24 mouse cellular contexts compared by ENCODE assay signal in genomic region chr9:101518137-101518536, GRCm38 (mm10).
DNase-seq lines count a peak whose midpoint lies in the region; ATAC-seq and TF ChIP-seq lines count a peak whose summit lies in the region.
"Had no signal": no experiment of that assay in that cellular context is flagged by ENCODE, and none has a peak within 500 bp of the region (broad histone marks: within the 10 kb centered on the region; RNA-seq: fewer than 3 reads in every experiment).

No protein-coding gene starts in this region.

- TF ChIP-seq CTCF in layer of hippocampus, adult 2 months (conservative IDR thresholded peaks at IDR 0.05) = no peak

- H3K4me2 ChIP-seq in midbrain, embryonic 14.5 days (ENCODE audit: low read length) = no peak overlapping the region
- H3K4me2 ChIP-seq: embryonic facial prominence, embryonic 13.5 days; heart, embryonic 15.5 days; hindbrain, embryonic 15.5 days; limb, embryonic 15.5 days; liver, embryonic 15.5 days had no signal

- no peaks in the 10 kb centered on the region for H3K27me3 ChIP-seq in midbrain, embryonic 14.5 days (ENCODE audit: control insufficient read depth, insufficient read depth, low read length)
- no peaks in the 10 kb centered on the region for H3K27me3 ChIP-seq in midbrain, embryonic 10.5 days (ENCODE audit: low read depth, poor library complexity, severe bottlenecking)
- H3K27me3 ChIP-seq: embryonic facial prominence, embryonic 13.5 days; heart, embryonic 15.5 days; hindbrain, embryonic 15.5 days; limb, embryonic 15.5 days; liver, embryonic 15.5 days had no signal

- H3K4me3 ChIP-seq in layer of hippocampus, adult 2 months = no peak overlapping the region
- H3K4me3 ChIP-seq in midbrain, embryonic 14.5 days (replicated peaks; ENCODE audit: low read depth, low read length) = no peak overlapping the region
- H3K4me3 ChIP-seq in midbrain, embryonic 10.5 days = no peak overlapping the region
- H3K4me3 ChIP-seq: embryonic facial prominence, embryonic 13.5 days; erythroblast, embryonic 14.5 days; heart, embryonic 15.5 days; hindbrain, embryonic 15.5 days; limb, embryonic 15.5 days; liver, embryonic 15.5 days had no signal

- no peak for ATAC-seq in midbrain, embryonic 14.5 days (ENCODE audit: low FRiP score, low TSS enrichment)
- ATAC-seq: intestine, embryonic 16.5 days; lung, postnatal 0 days had no signal

- H3K4me1 ChIP-seq in midbrain, embryonic 14.5 days (ENCODE audit: control insufficient read depth, insufficient read depth, low read length) = no peaks in the 10 kb centered on the region
- H3K4me1 ChIP-seq in midbrain, embryonic 10.5 days = no peaks in the 10 kb centered on the region
- H3K4me1 ChIP-seq: embryonic facial prominence, embryonic 13.5 days; heart, embryonic 15.5 days; limb, embryonic 15.5 days; liver, embryonic 15.5 days had no signal

- 45% methylated on average over 7 of the region's 7 CpGs for WGBS in midbrain, embryonic 14.5 days
- 77% methylated on average over 7 of the region's 7 CpGs for WGBS in midbrain, embryonic 10.5 days

- H3K9ac ChIP-seq in midbrain, embryonic 14.5 days (replicated peaks; ENCODE audit: low read length) = no peak overlapping the region
- H3K9ac ChIP-seq: embryonic facial prominence, embryonic 13.5 days; heart, embryonic 15.5 days; hindbrain, embryonic 15.5 days; limb, embryonic 15.5 days; liver, embryonic 15.5 days had no signal

- no peaks in the 10 kb centered on the region for H3K9me3 ChIP-seq in midbrain, embryonic 14.5 days (ENCODE audit: control insufficient read depth, low read length)
- no peaks in the 10 kb centered on the region for H3K9me3 ChIP-seq in midbrain, embryonic 10.5 days (replicated peaks)
- H3K9me3 ChIP-seq: embryonic facial prominence, embryonic 13.5 days; heart, embryonic 15.5 days; hindbrain, embryonic 15.5 days; limb, embryonic 15.5 days; liver, embryonic 15.5 days had no signal

- intact Hi-C loops in heart, postnatal 10 days (cut with DNase I) = loop anchor here (10.0 kb wide), 1 partner anchor 333 kb away; no protein-coding TSS in a partner anchor

- H3K27ac ChIP-seq in layer of hippocampus, adult 2 months = no peak overlapping the region
- H3K27ac ChIP-seq in midbrain, embryonic 14.5 days (replicated peaks; ENCODE audit: low read depth, low read length) = no peak overlapping the region
- H3K27ac ChIP-seq in midbrain, embryonic 10.5 days (replicated peaks) = no peak overlapping the region
- H3K27ac ChIP-seq: embryonic facial prominence, embryonic 13.5 days; heart, embryonic 15.5 days; hindbrain, embryonic 15.5 days; limb, embryonic 15.5 days; liver, embryonic 15.5 days; macrophage had no signal

- peak; percentile 2 for DNase-seq in adrenal gland, postnatal 14 days
- no peak for DNase-seq in adrenal gland, postnatal 4 days (ENCODE audit: low spot score in 2 of 2)
- DNase-seq in heart, postnatal 10 days = peak; percentile 24
- no peak for DNase-seq in heart, adult 8-10 months (ENCODE audit: low spot score)
- DNase-seq in layer of hippocampus, adult 11-12 months (ENCODE audit: low spot score) = peak; percentile 11
- DNase-seq in layer of hippocampus, adult 2 months (ENCODE audit: low spot score in 2 of 2) = no peak
- peak; percentile 51 for DNase-seq in midbrain, embryonic 14.5 days
- no peak for DNase-seq in midbrain, embryonic 10.5 days (ENCODE audit: low spot score)
- DNase-seq: adrenal gland, postnatal 10 days; cerebellum, postnatal 25 days; embryo, embryonic 11 days; gastrocnemius, postnatal 25 days; kidney, postnatal 25 days; thymus, adult 18-20 months; thymus, postnatal 36 days had no signal

- H3K36me3 ChIP-seq in midbrain, embryonic 14.5 days (ENCODE audit: control insufficient read depth, insufficient read depth, low read length) = no peaks in the 10 kb centered on the region
- no peaks in the 10 kb centered on the region for H3K36me3 ChIP-seq in midbrain, embryonic 10.5 days
- H3K36me3 ChIP-seq: embryonic facial prominence, embryonic 13.5 days; heart, embryonic 15.5 days; hindbrain, embryonic 15.5 days; limb, embryonic 15.5 days; liver, embryonic 15.5 days had no signal

Comparison
In these comparisons a context has a peak if more than half of its experiments do, and no peak if none do; other contexts are left out.
1. DNase-seq: peak in adrenal gland, postnatal 14 days (single experiment), heart, postnatal 10 days (2 of 2), layer of hippocampus, adult 11-12 months (single experiment) and midbrain, embryonic 14.5 days (single experiment); none in adrenal gland, postnatal 4 days (0 of 2), heart, adult 8-10 months (single experiment), layer of hippocampus, adult 2 months (0 of 2) and midbrain, embryonic 10.5 days (single experiment).